9 mouse cellular contexts compared by ENCODE assay signal in the genomic region with DNA sequence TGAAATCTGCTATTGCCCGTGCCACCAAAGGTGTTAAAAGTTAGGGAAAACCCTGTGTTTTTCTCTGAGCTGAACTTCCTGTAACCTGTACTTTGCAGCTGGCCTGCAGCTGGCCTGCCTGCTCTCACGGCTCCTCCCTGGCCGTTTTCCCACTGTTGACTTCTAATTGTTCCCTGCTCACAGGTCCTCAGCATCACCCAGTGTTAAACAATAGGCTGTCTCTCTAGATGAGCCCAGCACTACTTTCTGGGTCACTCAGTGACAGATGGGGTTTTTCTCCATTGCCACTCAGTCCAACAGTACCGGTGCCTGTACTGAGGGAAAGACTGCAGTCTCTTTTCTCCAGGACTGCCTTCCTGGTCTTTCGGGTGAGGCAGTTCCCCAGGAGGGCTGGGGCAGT. TPM values are rescaled to one million over a fixed set of nuclear protein-coding genes. Genes with fewer than 3 reads are reported as not detected.
DNase-seq lines count a peak whose midpoint lies in the region; ATAC-seq and TF ChIP-seq lines count a peak whose summit lies in the region.
"Had no signal": no experiment of that assay in that cellular context is flagged by ENCODE, and none has a peak within 500 bp of the region (broad histone marks: within the 10 kb centered on the region; RNA-seq: fewer than 3 reads in every experiment).

No protein-coding gene starts in this region.

- no peaks in the 10 kb centered on the region for H3K27me3 ChIP-seq in kidney, adult 2 months (replicated peaks; ENCODE audit: control insufficient read depth, insufficient read depth, low read length)
- H3K27me3 ChIP-seq in midbrain, embryonic 13.5 days, result no peaks in the 10 kb centered on the region
- H3K27me3 ChIP-seq: neural tube, embryonic 12.5 days had no signal

- no peak for TF ChIP-seq POLR2A in kidney, adult 2 months (IDR thresholded peaks at IDR 0.05; ENCODE audit: low read depth, low read length)

- no peak overlapping the region for H3K9ac ChIP-seq in midbrain, embryonic 13.5 days (replicated peaks)
- H3K9ac ChIP-seq: liver, embryonic 14.5 days; neural tube, embryonic 12.5 days had no signal

- H3K9me3 ChIP-seq in midbrain, embryonic 13.5 days, result no peaks in the 10 kb centered on the region
- H3K9me3 ChIP-seq: neural tube, embryonic 12.5 days had no signal

- H3K4me2 ChIP-seq in midbrain, embryonic 13.5 days (replicated peaks), result no peak overlapping the region
- H3K4me2 ChIP-seq: neural tube, embryonic 12.5 days had no signal

- peak; percentile 69 for DNase-seq in kidney, adult 2 months
- no peak for DNase-seq in kidney, adult 11 months
- peak; percentile 26 for DNase-seq in embryo, embryonic 10.5 days (ENCODE audit: low spot score)
- DNase-seq in heart, postnatal 10 days, result peak; percentile 55 to 62

- H3K4me1 ChIP-seq in kidney, adult 2 months (ENCODE audit: control insufficient read depth, insufficient read depth, low read length), result peaks cover 14% of the 10 kb centered on the region; the same call in 1 of the 2 replicates
- no peaks in the 10 kb centered on the region for H3K4me1 ChIP-seq in midbrain, embryonic 13.5 days (replicated peaks)
- H3K4me1 ChIP-seq: neural tube, embryonic 12.5 days had no signal

- H3K79me2 ChIP-seq in macrophage (ENCODE audit: inconsistent target), result peaks cover 91% of the 10 kb centered on the region

- intact Hi-C loops in heart, postnatal 10 days (cut with DNase I), result loop anchor here (2.0 kb wide), 1 partner anchor 16 kb away; no protein-coding TSS in a partner anchor

- 29% methylated on average over 5 of the region's 5 CpGs for whole genome bisulfite sequencing in kidney, adult 2 months
- 73% methylated on average over 5 of the region's 5 CpGs for WGBS in macrophage (ENCODE audit: missing documents)
- 45% methylated on average over 5 of the region's 5 CpGs for WGBS in midbrain, embryonic 13.5 days

- no peaks in the 10 kb centered on the region; the same call in 1 of the 2 replicates for H3K36me3 ChIP-seq in kidney, adult 2 months (ENCODE audit: control insufficient read depth, insufficient read depth, low read length)
- H3K36me3 ChIP-seq in macrophage (ENCODE audit: inconsistent target), result peaks cover 43% of the 10 kb centered on the region
- H3K36me3 ChIP-seq in midbrain, embryonic 13.5 days, result no peaks in the 10 kb centered on the region
- H3K36me3 ChIP-seq: neural tube, embryonic 12.5 days had no signal

- peak overlapping the region; percentile 19; the same call in 1 of the 2 replicates for H3K27ac ChIP-seq in kidney, adult 2 months (ENCODE audit: insufficient read depth, low read depth, low read length)
- peak overlapping the region; percentile 34 for H3K27ac ChIP-seq in macrophage
- no peak overlapping the region for H3K27ac ChIP-seq in midbrain, embryonic 13.5 days
- H3K27ac ChIP-seq: liver, embryonic 14.5 days; neural tube, embryonic 12.5 days had no signal

- ATAC-seq in midbrain, embryonic 13.5 days, result no peak
- ATAC-seq in monocyte, adult 5-6 weeks (replicated peaks; ENCODE audit: insufficient number of reproducible peaks, low FRiP score, low TSS enrichment, poor library complexity, severe bottlenecking), result no peak

- TF ChIP-seq CTCF in kidney, adult 2 months (conservative IDR thresholded peaks at IDR 0.05; ENCODE audit: insufficient read depth, insufficient read length, low read depth, low read length), result no peak

- no peak overlapping the region for H3K4me3 ChIP-seq in kidney, adult 2 months (ENCODE audit: insufficient read depth, low read depth, low read length)
- no peak overlapping the region for H3K4me3 ChIP-seq in macrophage (ENCODE audit: inconsistent target)
- no peak overlapping the region for H3K4me3 ChIP-seq in midbrain, embryonic 13.5 days (replicated peaks)
- H3K4me3 ChIP-seq: neural tube, embryonic 12.5 days had no signal

RNA-seq across cellular contexts. Expression of a gene that starts 22.3 kb away (rescaled TPM):
- polyA plus RNA-seq in kidney, adult 2 months (2012; rRNA removed), result 141 and 409 TPM in 2 replicates
- total RNA-seq in heart, postnatal 10 days (2021), result 100 to 1,000 TPM; 167 TPM
- 100 to 1,000 TPM in 9 of 26 experiments, 10 to 100 TPM in 17; 18.6 to 236 (median 77.9) TPM for total RNA-seq in macrophage (2018; cell fraction: chromatin; rRNA removed)
- total RNA-seq in macrophage (2018; cell fraction: cytosol; rRNA removed), result 100 to 1,000 TPM; 111 to 455 (median 227) TPM
- total RNA-seq in macrophage (2018; cell fraction: nucleus; rRNA removed), result 100 to 1,000 TPM in 25 of 26 experiments, 10 to 100 TPM in 1; 73.4 to 406 (median 223) TPM
- 212 to 280 TPM (median 251 TPM) in 3 replicates for polyA plus RNA-seq in macrophage (2018)
- polyA plus RNA-seq in midbrain, embryonic 13.5 days (2015; fragmentation: Nextera tagmentation; extraction: Ambion mirVana), result 4.8 and 5.1 TPM in 2 replicates
- 12.1 to 15.1 TPM (median 15.0 TPM) in 3 replicates for total RNA-seq in monocyte, adult 5-6 weeks (2017)

RNA-seq across cellular contexts. Expression of a gene that starts 51.4 kb away (rescaled TPM):
- polyA plus RNA-seq in kidney, adult 2 months (2012; rRNA removed), result 1.3 and 2.4 TPM in 2 replicates
- total RNA-seq in heart, postnatal 10 days (2021), result 1 to 10 TPM; 9.3 to 9.6 TPM
- total RNA-seq in macrophage (2018; cell fraction: chromatin; rRNA removed), result 10 to 100 TPM in 6 of 26 experiments, 1 to 10 TPM in 20; 2.1 to 30.7 (median 7.5) TPM
- total RNA-seq in macrophage (2018; cell fraction: cytosol; rRNA removed), result 1 to 10 TPM in 25 of 26 experiments, under 1 TPM in 1; 0.91 to 4.3 (median 2.3) TPM
- total RNA-seq in macrophage (2018; cell fraction: nucleus; rRNA removed), result 10 to 100 TPM in 1 of 26 experiments, 1 to 10 TPM in 24, under 1 TPM in 1; 0.94 to 19.1 (median 2.9) TPM
- 1.3 to 5.8 TPM (median 2.8 TPM) in 3 replicates for polyA plus RNA-seq in macrophage (2018)
- 33.1 and 33.2 TPM in 2 replicates for polyA plus RNA-seq in midbrain, embryonic 13.5 days (2015; fragmentation: Nextera tagmentation; extraction: Ambion mirVana)
- total RNA-seq in monocyte, adult 5-6 weeks (2017), result 2.9 to 7.0 TPM (median 6.5 TPM) in 3 replicates

Comparison
In these comparisons a context has a peak if more than half of its experiments do, and no peak if none do; other contexts are left out.
1. RNA of a gene that starts 22.3 kb away (polyA plus RNA-seq): 212 to 280 TPM in macrophage and 141 to 409 TPM in kidney, adult 2 months; 4.8 to 5.1 TPM in midbrain, embryonic 13.5 days; every median in the first group is over 10 times any median in the second.